8 mouse cellular contexts compared by ENCODE assay signal in genomic region chr17:56169830-56170229, GRCm38 (mm10). TPM values are rescaled to one million over a fixed set of nuclear protein-coding genes. Genes with fewer than 3 reads are reported as not detected.
A peak's percentile ranks its signal among the peaks of the same experiment; 100 is the strongest.
DNase-seq lines count a peak whose midpoint lies in the region; ATAC-seq and TF ChIP-seq lines count a peak whose summit lies in the region.

No protein-coding gene starts in this region.

- TF ChIP-seq CTCF in lung, postnatal 0 days (IDR thresholded peaks at IDR 0.05), result no peak

- peak; percentile 32 for DNase-seq in lung, postnatal 0 days (ENCODE audit: low spot score)
- DNase-seq in lung, postnatal 36 days, result no peak
- no peak for DNase-seq in heart, embryonic 10.5 days (ENCODE audit: low spot score)
- DNase-seq in c-Kit-positive CD71-positive TER-119-positive erythroid progenitor cells, embryonic 14.5 days (ENCODE audit: low spot score), result no peak
- DNase-seq in cerebellum, adult 9-10 months, result no peak

- 50% methylated on average over 6 of the region's 6 CpGs for WGBS in lung, postnatal 0 days
- 67% methylated on average over 6 of the region's 6 CpGs for WGBS in heart, embryonic 10.5 days
- 62% methylated on average over 6 of the region's 6 CpGs for WGBS in intestine, embryonic 15.5 days
- 37% methylated on average over 6 of the region's 6 CpGs for WGBS in liver, embryonic 16.5 days (ENCODE audit: insufficient replicate concordance)

- no peak overlapping the region for H3K9ac ChIP-seq in lung, postnatal 0 days (replicated peaks; ENCODE audit: low read depth)
- H3K9ac ChIP-seq in intestine, embryonic 15.5 days, result no peak overlapping the region
- H3K9ac ChIP-seq in liver, embryonic 16.5 days (ENCODE audit: low read depth, low read length), result no peak overlapping the region

- H3K36me3 ChIP-seq in lung, postnatal 0 days (ENCODE audit: insufficient read depth, low read length), result no peaks in the 10 kb centered on the region
- peaks cover 11% of the 10 kb centered on the region; the same call in 1 of the 2 replicates for H3K36me3 ChIP-seq in heart, embryonic 10.5 days
- no peaks in the 10 kb centered on the region; the same call in 1 of the 2 replicates for H3K36me3 ChIP-seq in intestine, embryonic 15.5 days
- H3K36me3 ChIP-seq in liver, embryonic 16.5 days (ENCODE audit: control insufficient read depth, insufficient read depth), result no peaks in the 10 kb centered on the region

- no peaks in the 10 kb centered on the region for H3K27me3 ChIP-seq in lung, postnatal 0 days (replicated peaks; ENCODE audit: insufficient read depth, low read length)
- 0 out of 2 replicates have a peak, but pooled peaks cover 1% of the 10 kb centered on the region for H3K27me3 ChIP-seq in heart, embryonic 10.5 days (ENCODE audit: insufficient read depth, poor library complexity, severe bottlenecking)
- no peaks in the 10 kb centered on the region for H3K27me3 ChIP-seq in intestine, embryonic 15.5 days (replicated peaks)
- H3K27me3 ChIP-seq in liver, embryonic 16.5 days (ENCODE audit: control insufficient read depth, insufficient read depth, low read depth, low read length), result no peaks in the 10 kb centered on the region

- H3K27ac ChIP-seq in lung, postnatal 0 days (ENCODE audit: low read length), result 0 out of 2 replicates have a peak overlapping the region, but pooled peaks have one; percentile 43
- peak overlapping the region; percentile 74 for H3K27ac ChIP-seq in heart, embryonic 10.5 days
- H3K27ac ChIP-seq in intestine, embryonic 15.5 days, result 0 out of 2 replicates have a peak overlapping the region, but pooled peaks have one; percentile 48
- peak overlapping the region; percentile 39; the same call in 1 of the 2 replicates for H3K27ac ChIP-seq in liver, embryonic 16.5 days (ENCODE audit: low read length)

- no peak overlapping the region for H3K4me3 ChIP-seq in lung, postnatal 0 days (ENCODE audit: low read depth, low read length)
- no peak overlapping the region for H3K4me3 ChIP-seq in heart, embryonic 10.5 days
- no peak overlapping the region for H3K4me3 ChIP-seq in intestine, embryonic 15.5 days (replicated peaks)
- no peak overlapping the region for H3K4me3 ChIP-seq in liver, embryonic 16.5 days (ENCODE audit: low read depth, low read length)

- no peaks in the 10 kb centered on the region for H3K9me3 ChIP-seq in lung, postnatal 0 days (ENCODE audit: low read length)
- H3K9me3 ChIP-seq in heart, embryonic 10.5 days, result no peaks in the 10 kb centered on the region
- no peaks in the 10 kb centered on the region for H3K9me3 ChIP-seq in intestine, embryonic 15.5 days
- no peaks in the 10 kb centered on the region for H3K9me3 ChIP-seq in liver, embryonic 16.5 days (replicated peaks; ENCODE audit: control insufficient read depth, low read length)

- no peak overlapping the region for H3K4me2 ChIP-seq in lung, postnatal 0 days (replicated peaks; ENCODE audit: low read depth, low read length)
- H3K4me2 ChIP-seq in intestine, embryonic 15.5 days (replicated peaks), result no peak overlapping the region
- no peak overlapping the region for H3K4me2 ChIP-seq in liver, embryonic 16.5 days (ENCODE audit: low read depth, low read length)

- peak; percentile 60 for ATAC-seq in lung, postnatal 0 days
- ATAC-seq in intestine, embryonic 15.5 days, result 0 out of 2 replicates have a peak, but pooled peaks have one; percentile 13
- ATAC-seq in liver, embryonic 16.5 days (ENCODE audit: low read depth), result peak; percentile 51
- no peak for ATAC-seq in megakaryocyte-erythroid progenitor cell, adult 5-6 weeks (replicated peaks; ENCODE audit: low FRiP score, low TSS enrichment, poor library complexity, severe bottlenecking)

- no peak for TF ChIP-seq EP300 in lung, postnatal 0 days (IDR thresholded peaks at IDR 0.05)

- no peaks in the 10 kb centered on the region for H3K4me1 ChIP-seq in lung, postnatal 0 days (ENCODE audit: insufficient read depth, low read depth, low read length)
- H3K4me1 ChIP-seq in heart, embryonic 10.5 days, result peaks cover 17% of the 10 kb centered on the region
- peaks cover 4% of the 10 kb centered on the region; the same call in 1 of the 2 replicates for H3K4me1 ChIP-seq in intestine, embryonic 15.5 days (replicated peaks)
- peaks cover 7% of the 10 kb centered on the region for H3K4me1 ChIP-seq in liver, embryonic 16.5 days (ENCODE audit: control insufficient read depth, low read depth, low read length)

RNA-seq across cellular contexts. Expression of gene Tnfaip8l1, which starts 7.6 kb away (rescaled TPM):
- 4.7 and 5.6 TPM in 2 replicates for polyA plus RNA-seq in lung, postnatal 0 days (2015; fragmentation: Nextera tagmentation; extraction: Ambion mirVana)
- polyA plus RNA-seq in heart, embryonic 10.5 days (2016; fragmentation: Nextera tagmentation; extraction: Ambion mirVana), result 5.5 and 6.0 TPM in 2 replicates
- polyA plus RNA-seq in intestine, embryonic 15.5 days (2015; fragmentation: Nextera tagmentation; extraction: Ambion mirVana), result 11.9 and 12.8 TPM in 2 replicates
- 3.4 and 4.1 TPM in 2 replicates for polyA plus RNA-seq in liver, embryonic 16.5 days (2015; fragmentation: Nextera tagmentation; extraction: Ambion mirVana)
- 0.76 and 1.6 TPM in 2 replicates for total RNA-seq in megakaryocyte-erythroid progenitor cell, adult 5-6 weeks (2014; fragmentation: Nextera tagmentation)
- total RNA-seq in megakaryocyte-erythroid progenitor cell, adult 5-6 weeks (2017), result not detected in 2 replicates

RNA-seq across cellular contexts. Expression of gene Mydgf, which starts 13.9 kb away (rescaled TPM):
- polyA plus RNA-seq in lung, postnatal 0 days (2015; fragmentation: Nextera tagmentation; extraction: Ambion mirVana), result 67.2 and 71.2 TPM in 2 replicates
- polyA plus RNA-seq in heart, embryonic 10.5 days (2016; fragmentation: Nextera tagmentation; extraction: Ambion mirVana), result 94.2 and 106 TPM in 2 replicates
- polyA plus RNA-seq in intestine, embryonic 15.5 days (2015; fragmentation: Nextera tagmentation; extraction: Ambion mirVana), result 105 and 127 TPM in 2 replicates
- polyA plus RNA-seq in liver, embryonic 16.5 days (2015; fragmentation: Nextera tagmentation; extraction: Ambion mirVana), result 56.2 and 56.4 TPM in 2 replicates
- total RNA-seq in megakaryocyte-erythroid progenitor cell, adult 5-6 weeks (2014; fragmentation: Nextera tagmentation), result 28.7 and 59.7 TPM in 2 replicates
- total RNA-seq in megakaryocyte-erythroid progenitor cell, adult 5-6 weeks (2017), result 21.5 and 25.3 TPM in 2 replicates

RNA-seq across cellular contexts. Expression of gene Sema6b, which starts 29.7 kb away (rescaled TPM):
- polyA plus RNA-seq in lung, postnatal 0 days (2015; fragmentation: Nextera tagmentation; extraction: Ambion mirVana), result 0.88 and 1.0 TPM in 2 replicates
- 0.36 and 1.0 TPM in 2 replicates for polyA plus RNA-seq in heart, embryonic 10.5 days (2016; fragmentation: Nextera tagmentation; extraction: Ambion mirVana)
- polyA plus RNA-seq in intestine, embryonic 15.5 days (2015; fragmentation: Nextera tagmentation; extraction: Ambion mirVana), result 1.4 TPM in 2 replicates
- 0.81 and 1.3 TPM in 2 replicates for polyA plus RNA-seq in liver, embryonic 16.5 days (2015; fragmentation: Nextera tagmentation; extraction: Ambion mirVana)
- 0.24 TPM in 1 of 2 replicates, not detected in the other for total RNA-seq in megakaryocyte-erythroid progenitor cell, adult 5-6 weeks (2014; fragmentation: Nextera tagmentation)
- total RNA-seq in megakaryocyte-erythroid progenitor cell, adult 5-6 weeks (2017), result 0.42 TPM in 1 of 2 replicates, not detected in the other

RNA-seq across cellular contexts. Expression of gene Lrg1, which starts 48.0 kb away (rescaled TPM):
- polyA plus RNA-seq in lung, postnatal 0 days (2015; fragmentation: Nextera tagmentation; extraction: Ambion mirVana), result 36.3 and 50.6 TPM in 2 replicates
- polyA plus RNA-seq in heart, embryonic 10.5 days (2016; fragmentation: Nextera tagmentation; extraction: Ambion mirVana), result not detected in 2 replicates
- polyA plus RNA-seq in intestine, embryonic 15.5 days (2015; fragmentation: Nextera tagmentation; extraction: Ambion mirVana), result 0.15 and 0.33 TPM in 2 replicates
- polyA plus RNA-seq in liver, embryonic 16.5 days (2015; fragmentation: Nextera tagmentation; extraction: Ambion mirVana), result 4.3 and 6.2 TPM in 2 replicates
- total RNA-seq in megakaryocyte-erythroid progenitor cell, adult 5-6 weeks (2014; fragmentation: Nextera tagmentation), result 1.8 TPM in 1 of 2 replicates, not detected in the other
- 2.1 TPM in 1 of 2 replicates, not detected in the other for total RNA-seq in megakaryocyte-erythroid progenitor cell, adult 5-6 weeks (2017)

RNA-seq across cellular contexts. Expression of gene Dpp9, which starts 48.9 kb away (rescaled TPM):
- polyA plus RNA-seq in lung, postnatal 0 days (2015; fragmentation: Nextera tagmentation; extraction: Ambion mirVana), result 25.7 and 30.3 TPM in 2 replicates
- 31.0 and 34.3 TPM in 2 replicates for polyA plus RNA-seq in heart, embryonic 10.5 days (2016; fragmentation: Nextera tagmentation; extraction: Ambion mirVana)
- 32.8 and 35.0 TPM in 2 replicates for polyA plus RNA-seq in intestine, embryonic 15.5 days (2015; fragmentation: Nextera tagmentation; extraction: Ambion mirVana)
- polyA plus RNA-seq in liver, embryonic 16.5 days (2015; fragmentation: Nextera tagmentation; extraction: Ambion mirVana), result 19.9 and 23.5 TPM in 2 replicates
- 25.3 and 33.5 TPM in 2 replicates for total RNA-seq in megakaryocyte-erythroid progenitor cell, adult 5-6 weeks (2014; fragmentation: Nextera tagmentation)
- total RNA-seq in megakaryocyte-erythroid progenitor cell, adult 5-6 weeks (2017), result 8.6 and 11.7 TPM in 2 replicates
